35 mouse cellular contexts compared by ENCODE assay signal in genomic region chr14:34492688-34493087, GRCm38 (mm10). TPM values are rescaled to one million over a fixed set of nuclear protein-coding genes. Genes with fewer than 3 reads are reported as not detected.
DNase-seq lines count a peak whose midpoint lies in the region; ATAC-seq and TF ChIP-seq lines count a peak whose summit lies in the region.
"Had no signal": no experiment of that assay in that cellular context is flagged by ENCODE, and none has a peak within 500 bp of the region (broad histone marks: within the 10 kb centered on the region; RNA-seq: fewer than 3 reads in every experiment).

No protein-coding gene starts in this region.

- no peaks in the 10 kb centered on the region for H3K36me3 ChIP-seq in heart, postnatal 0 days (replicated peaks; ENCODE audit: control insufficient read depth, insufficient read depth, low read length)
- peaks cover 0 to 2% of the 10 kb centered on the region in 2 experiments for H3K36me3 ChIP-seq in CH12.LX (replicated peaks in 1 of 2; ENCODE audit: control insufficient read depth in 1 of 2, insufficient read depth in 1 of 2, low read length in 1 of 2)
- H3K36me3 ChIP-seq: heart, embryonic 12.5 days; hindbrain, embryonic 13.5 days; intestine, embryonic 15.5 days had no signal

- no peak overlapping the region for H3K4me2 ChIP-seq in heart, postnatal 0 days (ENCODE audit: low read depth, low read length)
- no peak overlapping the region; the same call in 1 of the 2 replicates for H3K4me2 ChIP-seq in CH12.LX (ENCODE audit: insufficient read depth, low read depth, poor library complexity, severe bottlenecking)
- H3K4me2 ChIP-seq: forebrain, embryonic 13.5 days; heart, embryonic 12.5 days; hindbrain, embryonic 13.5 days; intestine, embryonic 15.5 days had no signal

- peaks cover 56% of the 10 kb centered on the region for H3K4me1 ChIP-seq in heart, postnatal 0 days (ENCODE audit: control insufficient read depth, insufficient read depth)
- H3K4me1 ChIP-seq in CH12.LX (ENCODE audit: control insufficient read depth in 1 of 2, insufficient read depth in 2 of 2) = peaks cover 13 to 91% of the 10 kb centered on the region in 2 experiments

- TF ChIP-seq RAD21 in CH12.LX (IDR thresholded peaks at IDR 0.05; ENCODE audit: low read depth, low read length) = no peak

- no peak for ATAC-seq in heart, postnatal 0 days (ENCODE audit: insufficient read depth, low read depth)
- no peak for ATAC-seq in cerebellum, adult (ENCODE audit: insufficient number of reproducible peaks, low FRiP score, low TSS enrichment)
- ATAC-seq: CD4-positive, CD25-positive, alpha-beta regulatory T cell, adult 4 months; forebrain, embryonic 13.5 days; forebrain, embryonic 16.5 days; hindbrain, embryonic 16.5 days; intestine, embryonic 15.5 days; Patski had no signal

- dilution Hi-C loops in CH12.LX (cut with MboI; ENCODE audit: extremely low pct_ligation_motif_present, extremely low pct_unique_long_range_greater_than_20kb, low sequenced_read_pairs) = no loop called here

- no peak overlapping the region for H3K9ac ChIP-seq in heart, postnatal 0 days (replicated peaks; ENCODE audit: low read depth, low read length)
- no peak overlapping the region for H3K9ac ChIP-seq in CH12.LX (ENCODE audit: insufficient read depth, low read depth)
- H3K9ac ChIP-seq: forebrain, embryonic 13.5 days; heart, embryonic 12.5 days; hindbrain, embryonic 13.5 days; intestine, embryonic 15.5 days had no signal

- WGBS in heart, postnatal 0 days = 48% methylated on average over 2 of the region's 2 CpGs

- no peak for TF ChIP-seq POLR2A in CH12.LX (IDR thresholded peaks at IDR 0.05; ENCODE audit: low read depth, low read length)

- no peak for DNase-seq in gastrocnemius, adult 2 months
- DNase-seq in gastrocnemius, adult 8-10 months (ENCODE audit: low spot score in 2 of 2) = no peak
- no peak for DNase-seq in heart, postnatal 0 days (ENCODE audit: low spot score)
- DNase-seq in heart, postnatal 4 days = no peak
- peak; percentile 72 for DNase-seq in CH12.LX (ENCODE audit: extremely low read depth)
- no peak for DNase-seq in kidney, adult 9 months
- DNase-seq: adrenal gland, postnatal 10 days; adrenal gland, postnatal 36 days; cerebellum, adult 11-12 months; cerebellum, adult 8-10 months; cerebellum, postnatal 10 days; cerebellum, postnatal 36 days; gastrocnemius, postnatal 25 days; kidney, adult 11 months had no signal

- peaks cover 78% of the 10 kb centered on the region for H3K79me2 ChIP-seq in CH12.LX (replicated peaks; ENCODE audit: control insufficient read depth, extremely low read depth, insufficient read depth, poor library complexity, severe bottlenecking)

- H3K27me3 ChIP-seq in heart, postnatal 0 days (ENCODE audit: control insufficient read depth, insufficient read depth, low read length) = no peaks in the 10 kb centered on the region
- H3K27me3 ChIP-seq in CH12.LX (replicated peaks) = no peaks in the 10 kb centered on the region
- H3K27me3 ChIP-seq: forebrain, embryonic 13.5 days; heart, embryonic 12.5 days; hindbrain, embryonic 13.5 days; intestine, embryonic 15.5 days; Patski had no signal

- no peak for TF ChIP-seq CTCF in gastrocnemius, adult 2 months (IDR thresholded peaks at IDR 0.05)
- TF ChIP-seq CTCF in heart, postnatal 0 days (IDR thresholded peaks at IDR 0.05; ENCODE audit: low read depth) = no peak
- TF ChIP-seq CTCF in CH12.LX (conservative IDR thresholded peaks at IDR 0.05 in 1 of 2, IDR thresholded peaks at IDR 0.05 in 1 of 2; ENCODE audit: low read depth in 2 of 2, low read length in 2 of 2) = no peak

- peak overlapping the region; percentile 72 for H3K27ac ChIP-seq in gastrocnemius, adult 2 months
- H3K27ac ChIP-seq in heart, postnatal 0 days (ENCODE audit: low read depth) = peak overlapping the region; percentile 30; the same call in 1 of the 2 replicates
- no peak overlapping the region for H3K27ac ChIP-seq in CH12.LX (ENCODE audit: insufficient read depth, low read depth)
- H3K27ac ChIP-seq: forebrain, embryonic 10.5 days; forebrain, embryonic 13.5 days; hindbrain, embryonic 10.5 days; hindbrain, embryonic 13.5 days; intestine, embryonic 15.5 days had no signal

- no peak for TF ChIP-seq EP300 in heart, postnatal 0 days (IDR thresholded peaks at IDR 0.05; ENCODE audit: low read depth)
- TF ChIP-seq EP300 in CH12.LX (IDR thresholded peaks at IDR 0.05; ENCODE audit: low read length) = peak; percentile 76

- in situ Hi-C loops in CH12.LX (cut with MboI; ENCODE audit: low pct_ligation_motif_present, low pct_unique_long_range_greater_than_20kb, low sequenced_read_pairs) = loop anchor here (10.0 kb wide), 1 partner anchor 48 kb away; no protein-coding TSS in a partner anchor

- no peaks in the 10 kb centered on the region for H3K9me3 ChIP-seq in heart, postnatal 0 days (replicated peaks; ENCODE audit: control insufficient read depth, low read length)
- H3K9me3 ChIP-seq in CH12.LX (replicated peaks; ENCODE audit: low read length) = no peaks in the 10 kb centered on the region
- H3K9me3 ChIP-seq: forebrain, embryonic 10.5 days; forebrain, embryonic 13.5 days; heart, embryonic 12.5 days; hindbrain, embryonic 10.5 days; hindbrain, embryonic 13.5 days; intestine, embryonic 15.5 days had no signal

- H3K4me3 ChIP-seq in gastrocnemius, adult 2 months = no peak overlapping the region
- H3K4me3 ChIP-seq in heart, postnatal 0 days (ENCODE audit: low read depth, low read length) = no peak overlapping the region
- no peak overlapping the region for H3K4me3 ChIP-seq in CH12.LX (replicated peaks in 1 of 3; ENCODE audit: low read depth in 2 of 3, low read length in 2 of 3, poor library complexity in 1 of 3)
- H3K4me3 ChIP-seq: forebrain, embryonic 10.5 days; forebrain, embryonic 13.5 days; heart, embryonic 12.5 days; hindbrain, embryonic 10.5 days; hindbrain, embryonic 13.5 days; intestine, embryonic 15.5 days had no signal

- intact Hi-C loops in gastrocnemius, adult 2 months (cut with DNase I) = no loop called here

TF ChIP-seq in CH12.LX, 34 proteins besides CTCF, POLR2A, EP300 and RAD21 (continues in another document):
- TF ChIP-seq TBP (conservative IDR thresholded peaks at IDR 0.05; ENCODE audit: low read depth, low read length) (no peak), ZNF384 (IDR thresholded peaks at IDR 0.05; ENCODE audit: low read depth, low read length) (peak; percentile 77), CHD2 (IDR thresholded peaks at IDR 0.05; ENCODE audit: low read length) (no peak), E2F4 (IDR thresholded peaks at IDR 0.05; ENCODE audit: insufficient replicate concordance, low read depth, low read length) (no peak), PAX5 (IDR thresholded peaks at IDR 0.05; ENCODE audit: low read length) (no peak), USF2 (conservative IDR thresholded peaks at IDR 0.05; ENCODE audit: low read depth, low read length) (0 out of 2 replicates have a peak, but pooled peaks have one; percentile 10), MYC (IDR thresholded peaks at IDR 0.05; ENCODE audit: low read depth, low read length) (peak; percentile 68; the same call in 1 of the 2 replicates), ZMIZ1 (IDR thresholded peaks at IDR 0.05; ENCODE audit: low read depth, low read length) (no peak), NRF1 (IDR thresholded peaks at IDR 0.05; ENCODE audit: low read depth, low read length) (no peak), MXI1 (IDR thresholded peaks at IDR 0.05; ENCODE audit: low read depth, low read length) (no peak; the same call in 1 of the 2 replicates), ZKSCAN1 (IDR thresholded peaks at IDR 0.05; ENCODE audit: borderline replicate concordance, low read depth, low read length) (no peak), MAX (IDR thresholded peaks at IDR 0.05; ENCODE audit: low read length) (no peak), CHD1 (IDR thresholded peaks at IDR 0.05; ENCODE audit: low read depth, low read length) (no peak), SIN3A (IDR thresholded peaks at IDR 0.05; ENCODE audit: low read length) (no peak), SMC3 (IDR thresholded peaks at IDR 0.05; ENCODE audit: low read depth, low read length) (no peak), UBTF (IDR thresholded peaks at IDR 0.05; ENCODE audit: low read depth, low read length) (no peak), POLR2AphosphoS2 (IDR thresholded peaks at IDR 0.05; ENCODE audit: low read depth, low read length) (no peak), GABPA (IDR thresholded peaks at IDR 0.05; ENCODE audit: insufficient replicate concordance, low read depth, low read length) (no peak), IRF4 (IDR thresholded peaks at IDR 0.05; ENCODE audit: low read depth, low read length) (no peak), NELFE (IDR thresholded peaks at IDR 0.05; ENCODE audit: low read depth, low read length) (no peak), RCOR1 (conservative IDR thresholded peaks at IDR 0.05; ENCODE audit: low read depth, low read length) (no peak), USF1 (IDR thresholded peaks at IDR 0.05; ENCODE audit: low read depth, low read length) (no peak), ZC3H11A (IDR thresholded peaks at IDR 0.05; ENCODE audit: low read depth, low read length) (no peak), HCFC1 (IDR thresholded peaks at IDR 0.05; ENCODE audit: low read depth, low read length) (no peak), JUND (conservative IDR thresholded peaks at IDR 0.05; ENCODE audit: low read depth, low read length) (peak; percentile 94), ELF1 (IDR thresholded peaks at IDR 0.05; ENCODE audit: low read depth, low read length) (no peak), MAFK (IDR thresholded peaks at IDR 0.05; ENCODE audit: insufficient replicate concordance, low read length) (no peak), KAT2A (IDR thresholded peaks at IDR 0.05; ENCODE audit: insufficient replicate concordance, low read length) (no peak)

RNA-seq across cellular contexts. Expression of gene Bmpr1a, which starts 10.5 kb away (rescaled TPM):
- 10 to 100 TPM; 49.4 to 54.1 TPM for total RNA-seq in gastrocnemius, adult 2 months (2021)
- 10 to 100 TPM; 42.9 to 52.0 (median 48.1) TPM for total RNA-seq in gastrocnemius, adult 8-10 months (2022)
- total RNA-seq in heart, postnatal 0 days (2014; rRNA removed; ENCODE audit: low replicate concordance) = 99.5 and 130 TPM in 2 replicates
- 37.2 and 38.6 TPM in 2 replicates for polyA plus RNA-seq in heart, postnatal 0 days (2015; fragmentation: Nextera tagmentation; extraction: Ambion mirVana)
- total RNA-seq in heart, postnatal 4 days (2021) = 100 to 1,000 TPM; 107 to 115 TPM
- total RNA-seq in CH12.LX (2012; rRNA removed) (26.2 and 32.6 TPM in 2 replicates), CH12.LX (2014; rRNA removed) (46.7 and 47.9 TPM in 2 replicates)
- 29.8 and 30.1 TPM in 2 replicates for polyA plus RNA-seq in CH12.LX (2012; ENCODE audit: insufficient read length, low read depth)

RNA-seq across cellular contexts. Expression of gene 9230112D13Rik, which starts 29.9 kb away (rescaled TPM):
- not detected for total RNA-seq in gastrocnemius, adult 2 months (2021)
- not detected for total RNA-seq in gastrocnemius, adult 8-10 months (2022)
- total RNA-seq in heart, postnatal 0 days (2014; rRNA removed; ENCODE audit: low replicate concordance) = not detected in 2 replicates
- polyA plus RNA-seq in heart, postnatal 0 days (2015; fragmentation: Nextera tagmentation; extraction: Ambion mirVana) = not detected in 2 replicates
- total RNA-seq in heart, postnatal 4 days (2021) = not detected
- total RNA-seq in CH12.LX (2012; rRNA removed) = 0.80 and 1.6 TPM in 2 replicates
- total RNA-seq in CH12.LX (2014; rRNA removed) = 1.7 and 2.6 TPM in 2 replicates
- 1.4 and 1.9 TPM in 2 replicates for polyA plus RNA-seq in CH12.LX (2012; ENCODE audit: insufficient read length, low read depth)
- total RNA-seq: adrenal gland, adult 18-20 months; adrenal gland, postnatal 10 days; adrenal gland, postnatal 36 days; ES-E14; gastrocnemius, adult 18-20 months; gastrocnemius, postnatal 25 days; heart, adult 8-10 months; heart, postnatal 25 days had no signal
- polyA plus RNA-seq: C2C12; CD4-positive, CD25-positive, alpha-beta regulatory T cell, adult 4 months; cortical plate, adult 2 months; embryonic facial prominence, embryonic 11.5 days; embryonic facial prominence, embryonic 14.5 days; forebrain, embryonic 10.5 days; forebrain, embryonic 13.5 days; forebrain, embryonic 16.5 days; heart, embryonic 12.5 days; heart, embryonic 16.5 days; hindbrain, embryonic 10.5 days; hindbrain, embryonic 13.5 days; hindbrain, embryonic 16.5 days; intestine, embryonic 15.5 days; Patski had no signal
